In the genomic region with DNA sequence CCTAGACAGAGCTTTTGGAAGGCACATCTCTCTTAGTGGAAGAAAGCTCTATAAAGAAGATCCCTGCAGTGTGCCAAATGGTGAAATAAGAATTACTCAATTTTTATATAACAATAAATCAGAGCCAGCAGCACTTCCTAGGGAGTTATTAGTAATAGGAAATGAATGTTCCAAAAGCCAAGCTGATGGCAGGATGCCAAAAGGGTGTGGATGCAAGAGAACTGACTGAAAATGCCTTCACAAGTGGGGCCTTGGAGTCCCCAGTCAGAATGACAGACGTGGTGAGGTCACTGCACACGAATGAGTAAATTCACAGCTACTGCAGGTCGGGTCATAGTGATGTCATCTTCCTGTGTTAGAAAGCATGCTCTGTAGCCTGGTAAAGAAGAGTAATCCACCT, we compare ENCODE assay signal across 10 mouse cellular contexts. TPM values are rescaled to one million over a fixed set of nuclear protein-coding genes. Genes with fewer than 3 reads are reported as not detected.
DNase-seq lines count a peak whose midpoint lies in the region; ATAC-seq and TF ChIP-seq lines count a peak whose summit lies in the region.
"Had no signal": no experiment of that assay in that cellular context is flagged by ENCODE, and none has a peak within 500 bp of the region (broad histone marks: within the 10 kb centered on the region; RNA-seq: fewer than 3 reads in every experiment).

No protein-coding gene starts in this region.

- H3K27me3 ChIP-seq in heart, embryonic 10.5 days (ENCODE audit: insufficient read depth, poor library complexity, severe bottlenecking), result no peaks in the 10 kb centered on the region
- H3K27me3 ChIP-seq in heart, postnatal 0 days (ENCODE audit: control insufficient read depth, insufficient read depth, low read length), result no peaks in the 10 kb centered on the region
- H3K27me3 ChIP-seq: hindbrain, embryonic 15.5 days had no signal

- H3K9me3 ChIP-seq in heart, embryonic 10.5 days, result no peaks in the 10 kb centered on the region
- no peaks in the 10 kb centered on the region for H3K9me3 ChIP-seq in heart, postnatal 0 days (replicated peaks; ENCODE audit: control insufficient read depth, low read length)
- H3K9me3 ChIP-seq: hindbrain, embryonic 15.5 days had no signal

- H3K4me2 ChIP-seq in heart, postnatal 0 days (ENCODE audit: low read depth, low read length), result no peak overlapping the region
- H3K4me2 ChIP-seq: hindbrain, embryonic 15.5 days had no signal

- peaks cover 5% of the 10 kb centered on the region; the same call in 1 of the 2 replicates for H3K4me1 ChIP-seq in heart, embryonic 10.5 days
- no peaks in the 10 kb centered on the region for H3K4me1 ChIP-seq in heart, postnatal 0 days (ENCODE audit: control insufficient read depth, insufficient read depth)
- H3K4me1 ChIP-seq: hindbrain, embryonic 15.5 days had no signal

- H3K36me3 ChIP-seq in heart, embryonic 10.5 days, result no peaks in the 10 kb centered on the region
- H3K36me3 ChIP-seq in heart, postnatal 0 days (replicated peaks; ENCODE audit: control insufficient read depth, insufficient read depth, low read length), result no peaks in the 10 kb centered on the region
- H3K36me3 ChIP-seq: hindbrain, embryonic 15.5 days had no signal

- DNase-seq in heart, adult 11 months, result peak; percentile 99
- DNase-seq in heart, embryonic 10.5 days (ENCODE audit: low spot score), result no peak
- DNase-seq in cerebellum, postnatal 36 days, result peak; percentile 35 to 40
- peak; percentile 75 for DNase-seq in heart, postnatal 0 days (ENCODE audit: low spot score)
- DNase-seq in layer of hippocampus, adult 9-10 months (ENCODE audit: low spot score), result peak; percentile 57
- peak; percentile 30 for DNase-seq in ovary, postnatal 36 days (ENCODE audit: low spot score)
- DNase-seq in natural killer cell, adult 2 months (ENCODE audit: low spot score in 2 of 2), result no peak
- DNase-seq in thymus, adult 18-20 months, result no peak

- 50% methylated on average over 3 of the region's 3 CpGs for WGBS in heart, embryonic 10.5 days
- WGBS in heart, postnatal 0 days, result 9% methylated on average over 3 of the region's 3 CpGs

- TF ChIP-seq EP300 in heart, postnatal 0 days (IDR thresholded peaks at IDR 0.05; ENCODE audit: low read depth), result peak; percentile 71

- no peak overlapping the region for H3K4me3 ChIP-seq in heart, embryonic 10.5 days
- no peak overlapping the region for H3K4me3 ChIP-seq in heart, postnatal 0 days (ENCODE audit: low read depth, low read length)
- H3K4me3 ChIP-seq: hindbrain, embryonic 15.5 days had no signal

- H3K27ac ChIP-seq in heart, embryonic 10.5 days, result no peak overlapping the region
- peak overlapping the region; percentile 61; the same call in 1 of the 2 replicates for H3K27ac ChIP-seq in heart, postnatal 0 days (ENCODE audit: low read depth)
- H3K27ac ChIP-seq: hindbrain, embryonic 15.5 days had no signal

- no peak overlapping the region for H3K9ac ChIP-seq in heart, postnatal 0 days (replicated peaks; ENCODE audit: low read depth, low read length)
- H3K9ac ChIP-seq: hindbrain, embryonic 15.5 days had no signal

- ATAC-seq in heart, postnatal 0 days (ENCODE audit: insufficient read depth, low read depth), result peak; percentile 91

- no peak for TF ChIP-seq CTCF in heart, postnatal 0 days (IDR thresholded peaks at IDR 0.05; ENCODE audit: low read depth)

RNA-seq across cellular contexts. Expression of a gene that starts 25.7 kb away (rescaled TPM):
- not detected in 2 replicates for polyA plus RNA-seq in heart, embryonic 10.5 days (2016; fragmentation: Nextera tagmentation; extraction: Ambion mirVana)
- total RNA-seq in heart, postnatal 0 days (2014; rRNA removed; ENCODE audit: low replicate concordance), result not detected in 2 replicates
- not detected in 2 replicates for polyA plus RNA-seq in heart, postnatal 0 days (2015; fragmentation: Nextera tagmentation; extraction: Ambion mirVana)
- polyA plus RNA-seq: hindbrain, embryonic 15.5 days; neural tube, embryonic 11.5 days had no signal

RNA-seq across cellular contexts. Expression of a gene that starts 55.7 kb away (rescaled TPM):
- 11.2 and 11.7 TPM in 2 replicates for polyA plus RNA-seq in heart, embryonic 10.5 days (2016; fragmentation: Nextera tagmentation; extraction: Ambion mirVana)
- total RNA-seq in heart, postnatal 0 days (2014; rRNA removed; ENCODE audit: low replicate concordance), result 29.5 and 31.2 TPM in 2 replicates
- polyA plus RNA-seq in heart, postnatal 0 days (2015; fragmentation: Nextera tagmentation; extraction: Ambion mirVana), result 15.9 and 16.5 TPM in 2 replicates

Comparison
In these comparisons a context has a peak if more than half of its experiments do, and no peak if none do; other contexts are left out.
1. DNase-seq: peak in heart, adult 11 months (single experiment), cerebellum, postnatal 36 days (2 of 2), heart, postnatal 0 days (single experiment), layer of hippocampus, adult 9-10 months (single experiment) and ovary, postnatal 36 days (single experiment); none in heart, embryonic 10.5 days (single experiment), natural killer cell, adult 2 months (0 of 2) and thymus, adult 18-20 months (0 of 2).